Mouse (Mus musculus): Measurements from ENCODE around the gene Dpysl5. TPM values are rescaled to one million over a fixed set of nuclear protein-coding genes. Genes with fewer than 3 reads are reported as not detected.
"Not testable (repeated sequence)": the region's sequence is repeated elsewhere in the genome, so short reads cannot be mapped to it uniquely, and the experiment has no call there.

The Dpysl5 gene
- polyA plus RNA-seq, 1 experiment from 2014 or later: 0.29 TPM

GRCm38 (mm10) chr5:30676800-30677199 is 34.6 kb upstream of the Dpysl5 start:
- no peaks in the 10 kb centered on the region for H3K9me3 ChIP-seq (replicated peaks)
- no peak overlapping the region for H3K27ac ChIP-seq (replicated peaks)
- ATAC-seq (ENCODE audit: insufficient read depth): no peak
- H3K4me1 ChIP-seq (replicated peaks): no peaks in the 10 kb centered on the region
- H3K9ac ChIP-seq: no peak overlapping the region
- WGBS (ENCODE audit: insufficient replicate concordance): 83% methylated on average over 7 of the region's 7 CpGs
- H3K36me3 ChIP-seq (replicated peaks): peaks cover 67% of the 10 kb centered on the region
- H3K4me3 ChIP-seq (replicated peaks): no peak overlapping the region
- no peak overlapping the region for H3K4me2 ChIP-seq
- no peaks in the 10 kb centered on the region for H3K27me3 ChIP-seq

- H3K9me3 ChIP-seq (replicated peaks); H3K27ac ChIP-seq (replicated peaks); H3K27me3 ChIP-seq; H3K4me3 ChIP-seq (replicated peaks); H3K4me2 ChIP-seq; ATAC-seq (ENCODE audit: insufficient read depth); H3K9ac ChIP-seq; H3K4me1 ChIP-seq (replicated peaks): not testable (repeated sequence)
- H3K36me3 ChIP-seq (replicated peaks): peaks cover 55% of the 10 kb centered on the region
- 81% methylated on average over 3 of the region's 3 CpGs for WGBS (ENCODE audit: insufficient replicate concordance)
These were observed 33.3 kb upstream of the Dpysl5 start for GRCm38 (mm10) chr5:30678069-30678468.

- ATAC-seq (ENCODE audit: insufficient read depth): no peak
- Histone ChIP-seq H3K4me1 (replicated peaks) (no peaks in the 10 kb centered on the region), H3K27ac (replicated peaks) (no peak overlapping the region), H3K4me3 (replicated peaks) (no peak overlapping the region), H3K9me3 (replicated peaks) (no peaks in the 10 kb centered on the region), H3K4me2 (no peak overlapping the region), H3K27me3 (no peaks in the 10 kb centered on the region), H3K36me3 (replicated peaks) (peaks cover 47% of the 10 kb centered on the region), H3K9ac (no peak overlapping the region)
- WGBS (ENCODE audit: insufficient replicate concordance): 88% methylated on average over 4 of the region's 4 CpGs
These were observed 32.6 kb upstream of the Dpysl5 start for GRCm38 (mm10) chr5:30678722-30679296.

GRCm38 (mm10) chr5:30679593-30679992 is 31.8 kb upstream of the Dpysl5 start:
- 38% methylated on average over 5 of the region's 5 CpGs for WGBS (ENCODE audit: insufficient replicate concordance)

GRCm38 (mm10) chr5:30681970-30682369 is 29.4 kb upstream of the Dpysl5 start:
- H3K4me1 ChIP-seq (replicated peaks): no peaks in the 10 kb centered on the region
- H3K4me2 ChIP-seq: no peak overlapping the region
- H3K4me3 ChIP-seq (replicated peaks): no peak overlapping the region
- no peaks in the 10 kb centered on the region for H3K27me3 ChIP-seq
- H3K36me3 ChIP-seq (replicated peaks): peaks cover 17% of the 10 kb centered on the region
- no peak for ATAC-seq (ENCODE audit: insufficient read depth)
- H3K27ac ChIP-seq (replicated peaks): no peak overlapping the region
- H3K9ac ChIP-seq: no peak overlapping the region
- H3K9me3 ChIP-seq (replicated peaks): no peaks in the 10 kb centered on the region
- 74% methylated on average over 5 of the region's 5 CpGs for WGBS (ENCODE audit: insufficient replicate concordance)

More at GRCm38 (mm10) chr5:30679593-30679992, 31.8 kb upstream of the Dpysl5 start:
- no peak overlapping the region for H3K9ac ChIP-seq
- no peak for ATAC-seq (ENCODE audit: insufficient read depth)
- H3K27ac ChIP-seq (replicated peaks): no peak overlapping the region
- no peaks in the 10 kb centered on the region for H3K4me1 ChIP-seq (replicated peaks)
- H3K4me2 ChIP-seq: no peak overlapping the region
- no peaks in the 10 kb centered on the region for H3K9me3 ChIP-seq (replicated peaks)
- H3K27me3 ChIP-seq: no peaks in the 10 kb centered on the region
- H3K36me3 ChIP-seq (replicated peaks): peaks cover 40% of the 10 kb centered on the region
- H3K4me3 ChIP-seq (replicated peaks): no peak overlapping the region

- H3K27ac ChIP-seq (replicated peaks): no peak overlapping the region
- H3K4me1 ChIP-seq (replicated peaks): no peaks in the 10 kb centered on the region
- H3K27me3 ChIP-seq: no peaks in the 10 kb centered on the region
- peaks cover 8% of the 10 kb centered on the region; the same call in 1 of the 2 replicates for H3K36me3 ChIP-seq (replicated peaks)
- no peak overlapping the region for H3K4me3 ChIP-seq (replicated peaks)
- H3K4me2 ChIP-seq: no peak overlapping the region
- no peak overlapping the region for H3K9ac ChIP-seq
- no peak for ATAC-seq (ENCODE audit: insufficient read depth)
- no peaks in the 10 kb centered on the region for H3K9me3 ChIP-seq (replicated peaks)
These were observed 28.3 kb upstream of the Dpysl5 start for GRCm38 (mm10) chr5:30682967-30683600.

GRCm38 (mm10) chr5:30683993-30684392 is 27.4 kb upstream of the Dpysl5 start:
- Histone ChIP-seq H3K9me3 (replicated peaks) (no peaks in the 10 kb centered on the region), H3K27ac (replicated peaks) (no peak overlapping the region), H3K4me2 (no peak overlapping the region), H3K4me1 (replicated peaks) (no peaks in the 10 kb centered on the region), H3K36me3 (replicated peaks) (no peaks in the 10 kb centered on the region), H3K9ac (no peak overlapping the region), H3K27me3 (no peaks in the 10 kb centered on the region), H3K4me3 (replicated peaks) (no peak overlapping the region)
- ATAC-seq (ENCODE audit: insufficient read depth): no peak
- 55% methylated on average over 3 of the region's 3 CpGs for WGBS (ENCODE audit: insufficient replicate concordance)

GRCm38 (mm10) chr5:30686781-30687180 is 24.6 kb upstream of the Dpysl5 start:
- Histone ChIP-seq H3K36me3 (replicated peaks) (no peaks in the 10 kb centered on the region), H3K4me3 (replicated peaks) (no peak overlapping the region), H3K9me3 (replicated peaks) (no peaks in the 10 kb centered on the region), H3K27ac (replicated peaks) (no peak overlapping the region), H3K4me1 (replicated peaks) (no peaks in the 10 kb centered on the region), H3K4me2 (no peak overlapping the region), H3K9ac (no peak overlapping the region), H3K27me3 (0 out of 2 replicates have a peak, but pooled peaks cover 3% of the 10 kb centered on the region)
- 37% methylated on average over 3 of the region's 3 CpGs for WGBS (ENCODE audit: insufficient replicate concordance)
- ATAC-seq (ENCODE audit: insufficient read depth): no peak

GRCm38 (mm10) chr5:30700361-30701000 is 10.9 kb upstream of the Dpysl5 start:
- no peak for ATAC-seq (ENCODE audit: insufficient read depth)

GRCm38 (mm10) chr5:30701373-30701772 is 10.0 kb upstream of the Dpysl5 start:
- H3K27ac ChIP-seq (replicated peaks); H3K9ac ChIP-seq; H3K36me3 ChIP-seq (replicated peaks); H3K4me1 ChIP-seq (replicated peaks); H3K9me3 ChIP-seq (replicated peaks); H3K4me2 ChIP-seq; ATAC-seq (ENCODE audit: insufficient read depth); H3K4me3 ChIP-seq (replicated peaks): not testable (repeated sequence)
- peaks cover 22% of the 10 kb centered on the region for H3K27me3 ChIP-seq
- 46% methylated on average over 4 of the region's 4 CpGs for WGBS (ENCODE audit: insufficient replicate concordance)

More at GRCm38 (mm10) chr5:30700361-30701000, 10.9 kb upstream of the Dpysl5 start:
- no peak overlapping the region for H3K27ac ChIP-seq (replicated peaks)
- WGBS (ENCODE audit: insufficient replicate concordance): 52% methylated on average over 8 of the region's 8 CpGs
- no peak overlapping the region for H3K4me2 ChIP-seq
- H3K9ac ChIP-seq: no peak overlapping the region
- H3K36me3 ChIP-seq (replicated peaks): no peaks in the 10 kb centered on the region
- H3K4me1 ChIP-seq (replicated peaks): no peaks in the 10 kb centered on the region
- H3K4me3 ChIP-seq (replicated peaks): no peak overlapping the region
- peaks cover 16% of the 10 kb centered on the region for H3K27me3 ChIP-seq
- no peaks in the 10 kb centered on the region for H3K9me3 ChIP-seq (replicated peaks)

- Histone ChIP-seq H3K4me2 (no peak overlapping the region), H3K36me3 (replicated peaks) (no peaks in the 10 kb centered on the region), H3K27ac (replicated peaks) (no peak overlapping the region), H3K4me3 (replicated peaks) (no peak overlapping the region), H3K9ac (no peak overlapping the region), H3K9me3 (replicated peaks) (no peaks in the 10 kb centered on the region), H3K4me1 (replicated peaks) (no peaks in the 10 kb centered on the region), H3K27me3 (peaks cover 24% of the 10 kb centered on the region)
- ATAC-seq (ENCODE audit: insufficient read depth): no peak
- 59% methylated on average over 3 of the region's 3 CpGs for WGBS (ENCODE audit: insufficient replicate concordance)
These were observed 9.5 kb upstream of the Dpysl5 start for GRCm38 (mm10) chr5:30701866-30702265.

All from liver, embryonic 15.5 days (tissue).